Mouse (Mus musculus) kidney, embryonic 15.5 days (tissue): ENCODE data around the gene Mrpl45. TPM values are rescaled to one million over a fixed set of nuclear protein-coding genes. Genes with fewer than 3 reads are reported as not detected.
"Not testable (repeated sequence)": the region's sequence is repeated elsewhere in the genome, so short reads cannot be mapped to it uniquely, and the experiment has no call there.

Experiments used
- ATAC-seq: fragments of 200-750 bp; cut with Nextera tagmentation; replicated peaks from 2 replicates; pipeline ENCODE4 v1.8.0; 2017; ENCODE audit warnings: moderate TSS enrichment; ENCODE audit not compliant: low FRiP score
- H3K27ac ChIP-seq: fragments of 300-500 bp; sonication (generic); 2 replicates; pipeline ENCODE4 v1.5.1; 2015; ENCODE audit warnings: mild to moderate bottlenecking, inconsistent platforms
- H3K27me3 ChIP-seq: fragments of 300-500 bp; sonication (generic); 2 replicates; pipeline ENCODE4 v1.6.1; 2015; ENCODE audit warnings: inconsistent platforms
- H3K36me3 ChIP-seq: fragments of 300-500 bp; sonication (generic); 2 replicates; pipeline ENCODE4 v1.6.1; 2015; ENCODE audit warnings: inconsistent platforms
- H3K4me1 ChIP-seq: fragments of 300-500 bp; sonication (generic); 2 replicates; pipeline ENCODE4 v1.6.1; 2015; ENCODE audit warnings: inconsistent platforms
- H3K4me2 ChIP-seq: fragments of 300-500 bp; sonication (generic); 2 replicates; pipeline ENCODE4 v1.6.1; 2015; ENCODE audit warnings: moderate library complexity, mild to moderate bottlenecking, inconsistent platforms
- H3K4me3 ChIP-seq: fragments of 300-500 bp; sonication (generic); replicated peaks from 2 replicates; pipeline ENCODE4 v1.5.1; 2015; ENCODE audit warnings: mild to moderate bottlenecking, inconsistent platforms
- H3K9ac ChIP-seq: fragments of 300-500 bp; sonication (generic); 2 replicates; pipeline ENCODE4 v1.6.1; 2015; ENCODE audit warnings: mild to moderate bottlenecking, inconsistent platforms
- H3K9me3 ChIP-seq: fragments of 300-500 bp; sonication (generic); replicated peaks from 2 replicates; pipeline ENCODE4 v1.6.1; 2016; ENCODE audit warnings: inconsistent platforms
- WGBS: fragments of 180-500 bp; shearing (Covaris S2); methylation state at CpG from one replicate; pipeline ENCODE4 v1.1.7; 2015; ENCODE audit warnings: mixed read lengths; 5-methylcytosine and 5-hydroxymethylcytosine counted together
- polyA plus RNA-seq: library from polyadenylated mRNA; unstranded; fragments of >200 nt; fragmentation: Nextera tagmentation; extraction: Ambion mirVana; gene quantifications from 2 replicates; pipeline ENCODE4 v1.2.1, GENCODE M21; 2015

Gene Mrpl45
- polyA plus RNA-seq, 1 experiment from 2014 or later = 52.4 TPM

DNA sequence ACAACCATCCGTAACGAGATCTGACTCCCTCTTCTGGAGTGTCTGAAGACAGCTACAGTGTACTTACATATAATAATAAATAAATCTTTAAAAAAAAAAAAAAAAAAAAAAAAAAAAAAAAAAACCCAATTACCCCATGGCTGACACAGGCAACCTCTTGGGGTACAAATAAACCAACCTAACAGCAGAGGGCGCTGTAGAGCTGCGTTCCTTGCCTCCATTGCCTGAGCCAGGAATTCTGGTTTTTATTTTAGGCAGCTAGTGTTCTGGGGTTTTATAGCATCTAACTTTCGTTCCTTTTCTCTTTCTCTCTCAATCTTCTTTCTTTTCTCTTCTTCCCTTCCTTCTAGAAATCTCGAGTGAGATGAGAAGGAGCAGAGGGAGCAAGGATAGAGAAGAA, 42.1 kb downstream of the Mrpl45 start:
- H3K4me1 ChIP-seq, H3K4me2 ChIP-seq, H3K36me3 ChIP-seq, H3K4me3 ChIP-seq, H3K27ac ChIP-seq, ATAC-seq, H3K27me3 ChIP-seq, H3K9me3 ChIP-seq, H3K9ac ChIP-seq: not testable (repeated sequence)
- 17% methylated on average over 4 of the region's 6 CpGs for WGBS

DNA sequence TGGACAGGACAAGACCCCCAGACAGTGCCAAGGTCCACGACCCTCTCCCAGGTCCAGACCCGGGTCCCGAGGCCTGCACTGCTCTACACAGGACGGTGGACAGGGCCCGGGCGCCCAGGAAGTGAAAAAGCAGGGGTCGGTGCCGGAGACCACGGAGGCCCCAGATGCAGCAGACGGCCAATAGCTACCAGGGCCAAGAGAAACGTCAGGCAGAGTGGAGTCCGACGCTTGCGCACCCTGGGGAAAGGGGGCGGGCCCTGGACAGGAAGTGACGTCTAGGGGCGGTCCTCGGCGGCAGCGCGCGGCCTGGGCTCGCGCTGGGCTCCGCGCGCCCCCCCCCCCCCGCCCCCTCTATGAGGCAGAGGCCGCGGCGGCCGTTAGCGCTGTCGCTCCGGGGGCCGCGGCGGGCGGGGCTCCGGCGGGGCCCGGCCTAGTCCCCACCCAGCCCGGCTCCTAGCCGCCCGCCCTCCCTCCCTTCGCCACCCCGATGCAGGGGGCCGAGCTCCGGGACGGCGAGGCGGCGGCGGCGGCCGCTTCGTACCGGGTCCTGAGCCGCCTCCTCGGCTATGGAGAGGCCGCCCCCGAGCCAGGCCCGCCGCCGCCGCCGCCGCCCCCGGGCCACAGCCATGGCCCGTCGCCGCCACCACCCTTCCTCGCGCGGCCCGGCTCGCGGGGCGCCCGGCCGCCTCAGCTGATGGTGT, 46.6 kb downstream of the Mrpl45 start, which contains the start of gene Socs7:
Gene Socs7, plus strand, starts transcription at position 604 of the 701 bp plus-strand sequence.
- Histone ChIP-seq H3K9me3 (no peaks in the 10 kb centered on the region), H3K4me1 (peaks cover 26% of the 10 kb centered on the region), H3K4me2 (peak within 1 kb of the TSS; percentile 92), H3K27ac (peak within 1 kb of the TSS; percentile 88), H3K27me3 (no peaks in the 10 kb centered on the region), H3K36me3 (no peaks in the 10 kb centered on the region), H3K9ac (peak within 1 kb of the TSS; percentile 95), H3K4me3 (peak within 1 kb of the TSS; percentile 97)
- under 1% methylated on average over 54 of the region's 81 CpGs for WGBS
- peak; percentile 97 for ATAC-seq

DNA sequence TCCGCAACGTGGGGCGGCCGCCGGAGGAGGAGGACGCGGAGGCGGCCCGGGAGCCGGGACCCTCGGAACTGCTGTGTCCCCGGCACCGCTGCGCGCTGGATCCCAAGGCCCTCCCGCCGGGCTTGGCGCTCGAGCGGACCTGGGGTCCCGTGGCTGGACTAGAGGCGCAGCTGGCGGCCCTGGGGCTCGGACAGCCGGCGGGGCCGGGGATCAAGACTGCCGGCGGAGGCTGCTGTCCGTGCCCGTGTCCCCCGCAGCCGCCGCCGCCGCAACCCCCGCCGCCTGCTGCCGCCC, 47.1 kb downstream of the Mrpl45 start:
- peak overlapping the region; percentile 95 for H3K9ac ChIP-seq
- H3K27ac ChIP-seq = peak overlapping the region; percentile 88
- no peaks in the 10 kb centered on the region for H3K9me3 ChIP-seq
- ATAC-seq = peak; percentile 52
- H3K36me3 ChIP-seq = no peaks in the 10 kb centered on the region
- peaks cover 26% of the 10 kb centered on the region for H3K4me1 ChIP-seq
- no peaks in the 10 kb centered on the region for H3K27me3 ChIP-seq
- WGBS = under 1% methylated on average over 38 of the region's 39 CpGs
- H3K4me3 ChIP-seq = peak overlapping the region; percentile 97
- H3K4me2 ChIP-seq = peak overlapping the region; percentile 92

DNA sequence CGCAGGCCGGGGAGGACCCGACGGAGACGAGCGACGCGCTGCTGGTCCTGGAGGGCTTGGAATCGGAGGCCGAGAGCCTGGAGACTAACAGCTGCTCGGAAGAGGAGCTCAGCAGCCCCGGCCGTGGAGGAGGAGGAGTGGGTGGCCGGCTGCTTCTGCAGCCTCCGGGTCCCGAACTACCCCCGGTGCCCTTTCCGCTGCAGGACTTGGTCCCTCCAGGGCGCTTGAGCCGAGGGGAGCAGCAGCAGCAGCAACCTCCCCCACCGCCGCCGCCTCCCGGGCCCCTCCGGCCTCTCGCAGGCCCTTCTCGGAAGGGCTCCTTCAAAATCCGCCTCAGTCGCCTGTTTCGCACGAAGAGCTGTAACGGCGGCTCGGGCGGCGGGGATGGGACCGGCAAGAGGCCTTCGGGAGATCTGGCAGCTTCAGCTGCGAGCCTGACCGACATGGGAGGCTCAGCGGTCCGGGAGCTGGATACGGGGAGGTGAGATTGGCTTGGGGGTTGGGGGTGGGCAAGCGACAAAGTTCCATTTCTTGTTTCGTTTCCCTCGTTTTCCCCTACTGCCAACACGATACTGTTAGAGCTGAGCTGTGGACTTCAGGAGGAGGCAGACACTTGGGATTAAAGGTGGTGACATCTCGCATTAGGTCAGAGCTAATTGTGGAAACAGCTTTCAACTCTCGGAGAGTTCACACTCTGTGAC, 47.6 kb downstream of the Mrpl45 start:
- Histone ChIP-seq H3K27ac (peak overlapping the region; percentile 88), H3K4me2 (peak overlapping the region; percentile 92), H3K9me3 (no peaks in the 10 kb centered on the region), H3K4me1 (peaks cover 26% of the 10 kb centered on the region), H3K4me3 (peak overlapping the region; percentile 97), H3K36me3 (peaks cover 3% of the 10 kb centered on the region; the same call in 1 of the 2 replicates), H3K9ac (peak overlapping the region; percentile 95), H3K27me3 (no peaks in the 10 kb centered on the region)
- under 1% methylated on average over 49 of the region's 49 CpGs for WGBS
- peak; percentile 13; the same call in 1 of the 2 replicates for ATAC-seq

DNA sequence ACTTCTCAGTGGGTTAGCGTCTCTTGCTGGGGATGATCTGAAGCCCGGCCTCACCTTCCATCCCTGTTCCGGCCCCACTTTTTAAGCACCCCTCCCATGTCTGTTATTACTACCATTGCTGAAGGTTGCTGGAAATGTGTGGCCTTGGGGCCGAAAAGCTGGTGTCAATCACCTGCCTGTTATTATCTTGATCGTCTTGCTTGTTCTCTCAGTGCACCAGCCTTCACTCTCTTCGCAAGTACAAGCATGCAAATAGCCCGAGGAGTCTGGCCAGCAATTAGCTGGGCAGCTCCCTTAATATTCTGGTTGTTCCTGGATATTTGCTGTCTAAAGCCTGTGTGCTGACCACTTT, 48.1 kb downstream of the Mrpl45 start:
- no peaks in the 10 kb centered on the region for H3K27me3 ChIP-seq
- peaks cover 5% of the 10 kb centered on the region; the same call in 1 of the 2 replicates for H3K36me3 ChIP-seq
- peak overlapping the region; percentile 95 for H3K9ac ChIP-seq
- peaks cover 26% of the 10 kb centered on the region for H3K4me1 ChIP-seq
- H3K9me3 ChIP-seq = no peaks in the 10 kb centered on the region
- WGBS = 1% methylated on average over 7 of the region's 7 CpGs
- H3K27ac ChIP-seq = 0 out of 2 replicates have a peak overlapping the region, but pooled peaks have one; percentile 88
- ATAC-seq = no peak
- H3K4me3 ChIP-seq = peak overlapping the region; percentile 97
- H3K4me2 ChIP-seq = peak overlapping the region; percentile 92

DNA sequence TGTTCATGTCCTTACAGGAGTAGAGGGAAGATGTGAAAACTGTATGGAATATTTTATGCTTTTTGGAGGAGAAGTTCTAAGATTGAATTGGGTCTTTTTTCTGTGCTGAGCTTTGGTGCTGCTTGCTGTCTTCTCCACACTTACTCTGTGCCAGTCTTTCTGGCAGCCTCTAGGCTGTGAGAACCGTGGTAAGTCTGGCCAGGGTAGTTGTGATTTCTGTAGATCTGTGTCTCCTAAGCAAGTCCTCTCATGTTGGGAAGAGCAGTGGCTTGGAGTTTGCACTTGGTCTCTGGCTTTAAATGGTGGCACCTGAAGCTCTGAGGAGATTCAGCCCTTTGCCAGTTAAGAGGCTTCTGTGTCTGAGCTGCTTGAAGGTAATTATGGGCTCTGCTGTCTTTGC, 50.0 kb downstream of the Mrpl45 start:
- H3K4me2 ChIP-seq = no peak overlapping the region
- H3K36me3 ChIP-seq = peaks cover 5% of the 10 kb centered on the region; the same call in 1 of the 2 replicates
- 63% methylated on average over 1 of the region's 1 CpGs for WGBS

DNA sequence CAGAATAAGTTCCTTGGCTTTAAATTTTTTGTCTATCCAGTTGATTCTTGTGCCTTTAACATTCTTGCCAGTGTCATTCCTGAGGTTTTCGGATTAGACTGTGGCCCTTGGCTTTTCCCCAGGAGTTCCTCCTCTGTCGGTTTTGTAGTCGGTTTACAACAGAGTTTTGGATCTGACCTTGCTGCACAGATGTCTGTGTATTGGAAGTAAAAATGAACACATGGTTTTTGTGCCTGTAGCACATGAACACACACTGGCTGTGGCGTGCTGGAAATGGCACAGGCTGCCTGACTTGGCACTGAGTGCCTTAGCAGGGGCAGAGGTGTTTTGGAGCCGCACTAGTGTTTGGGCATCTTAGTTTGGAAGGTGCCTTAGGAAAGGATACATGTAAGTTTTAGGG, 53.0 kb downstream of the Mrpl45 start:
- Histone ChIP-seq H3K4me1 (peaks cover 21% of the 10 kb centered on the region), H3K4me2 (no peak overlapping the region), H3K9me3 (no peaks in the 10 kb centered on the region), H3K27me3 (no peaks in the 10 kb centered on the region), H3K27ac (no peak overlapping the region), H3K4me3 (no peak overlapping the region), H3K36me3 (peaks cover 11% of the 10 kb centered on the region), H3K9ac (no peak overlapping the region)
- no peak for ATAC-seq
- 89% methylated on average over 5 of the region's 5 CpGs for WGBS

More for the DNA sequence above, 50.0 kb downstream of the Mrpl45 start:
- Histone ChIP-seq H3K27me3 (no peaks in the 10 kb centered on the region), H3K4me1 (peaks cover 26% of the 10 kb centered on the region), H3K27ac (no peak overlapping the region), H3K4me3 (no peak overlapping the region), H3K9me3 (no peaks in the 10 kb centered on the region), H3K9ac (no peak overlapping the region)
- ATAC-seq = no peak

DNA sequence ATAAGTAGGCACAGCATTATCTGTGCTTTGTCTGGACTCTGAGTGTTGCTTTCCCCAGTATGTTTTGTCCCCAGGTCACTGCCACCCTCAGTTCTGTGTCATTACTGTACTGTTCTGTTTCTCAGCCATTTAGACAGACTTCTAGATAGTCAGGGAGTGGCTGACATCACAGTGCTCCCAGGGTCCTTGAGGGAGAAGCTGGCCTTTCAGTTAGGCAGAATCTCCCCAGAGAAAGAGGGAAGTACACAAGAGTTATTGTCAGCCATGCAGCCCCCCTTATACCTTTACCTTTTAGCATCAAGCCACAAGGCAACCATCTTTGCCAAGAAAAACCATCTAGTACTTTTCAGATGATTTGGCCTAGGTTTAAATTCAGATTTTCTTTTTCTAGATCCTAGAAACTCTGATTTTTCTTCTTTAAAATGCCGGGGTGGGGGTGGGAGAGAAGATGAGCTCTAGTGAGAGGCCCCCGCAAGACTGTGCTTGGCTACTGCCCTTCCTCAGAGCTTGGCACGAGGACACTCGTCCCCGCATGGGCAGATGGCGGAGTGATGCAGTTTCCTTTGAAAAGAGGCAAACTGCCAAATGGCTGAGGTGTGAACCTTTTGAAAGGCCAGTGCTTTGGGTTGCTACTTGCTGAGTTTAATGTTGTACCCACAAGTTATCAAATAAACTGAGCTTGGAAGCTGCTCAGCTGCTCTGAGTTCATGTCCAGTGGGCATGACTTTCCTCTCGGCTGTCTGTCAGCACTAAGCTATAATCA, 55.0 kb downstream of the Mrpl45 start:
- WGBS = 56% methylated on average over 7 of the region's 7 CpGs
- no peaks in the 10 kb centered on the region for H3K9me3 ChIP-seq
- no peak overlapping the region for H3K4me2 ChIP-seq
- peaks cover under 1% of the 10 kb centered on the region for H3K4me1 ChIP-seq
- H3K27me3 ChIP-seq = no peaks in the 10 kb centered on the region
- H3K36me3 ChIP-seq = peaks cover 27% of the 10 kb centered on the region
- H3K9ac ChIP-seq = no peak overlapping the region
- no peak overlapping the region for H3K4me3 ChIP-seq
- no peak overlapping the region for H3K27ac ChIP-seq
- ATAC-seq = no peak

DNA sequence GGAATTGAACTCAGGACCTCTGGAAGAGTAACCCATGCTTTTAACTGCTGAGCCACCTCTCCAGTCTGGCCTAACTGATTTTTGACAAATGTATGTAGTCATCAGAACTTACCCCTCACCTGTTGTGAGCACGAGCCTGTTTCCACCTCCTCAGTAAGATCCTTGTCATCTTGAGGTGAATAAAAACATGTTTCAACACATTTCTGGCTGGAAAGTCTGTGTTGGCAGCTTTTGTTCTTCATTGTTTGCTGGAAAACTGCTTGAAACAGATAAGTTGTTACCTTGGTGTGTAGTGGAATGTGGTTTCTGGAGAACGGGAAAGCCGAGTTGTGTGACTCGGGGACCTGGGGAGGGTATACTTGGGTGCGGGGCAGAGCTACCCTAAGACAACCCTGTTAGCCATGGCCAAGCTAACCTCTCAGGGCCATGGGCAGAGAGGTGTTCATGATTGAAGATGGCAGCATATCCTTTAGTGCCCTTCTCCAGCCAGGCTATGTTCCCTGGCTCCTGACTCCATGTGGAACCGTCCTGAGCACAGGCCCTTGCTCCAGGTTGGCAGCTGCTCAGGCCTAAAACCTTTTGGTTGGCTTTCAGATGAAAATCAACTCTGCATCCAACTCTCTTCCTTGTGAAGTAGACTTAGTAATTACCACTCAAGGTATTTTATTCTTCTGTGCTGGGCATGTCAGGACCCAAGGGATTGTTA, 56.8 kb downstream of the Mrpl45 start:
- H3K9me3 ChIP-seq = no peaks in the 10 kb centered on the region
- no peaks in the 10 kb centered on the region for H3K27me3 ChIP-seq
- no peak for ATAC-seq
- WGBS = 89% methylated on average over 6 of the region's 6 CpGs
- no peaks in the 10 kb centered on the region for H3K4me1 ChIP-seq
- no peak overlapping the region for H3K4me3 ChIP-seq
- no peak overlapping the region for H3K4me2 ChIP-seq
- no peak overlapping the region for H3K9ac ChIP-seq
- H3K36me3 ChIP-seq = peaks cover 43% of the 10 kb centered on the region
- no peak overlapping the region for H3K27ac ChIP-seq

DNA sequence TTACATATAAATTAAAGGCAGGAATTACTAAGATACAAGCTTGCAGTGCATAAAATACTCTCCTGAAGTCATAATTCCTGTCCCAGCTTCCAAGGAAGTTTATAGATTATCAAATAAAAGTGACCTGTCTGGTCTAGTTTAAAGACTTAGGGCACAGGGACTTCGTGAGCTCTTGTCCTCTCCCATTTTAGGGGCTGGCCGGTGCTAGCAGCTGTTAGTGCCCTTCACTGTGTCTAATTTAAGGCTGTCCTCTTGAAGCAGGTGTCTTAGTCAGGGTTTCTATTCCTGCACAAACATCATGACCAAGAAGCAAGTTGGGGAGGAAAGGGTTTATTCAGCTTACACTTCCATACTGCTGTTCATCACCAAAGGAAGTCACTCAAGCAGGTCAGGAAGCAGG, 57.9 kb downstream of the Mrpl45 start:
- Histone ChIP-seq H3K4me3 (no peak overlapping the region), H3K4me1 (no peaks in the 10 kb centered on the region), H3K27ac (no peak overlapping the region), H3K27me3 (no peaks in the 10 kb centered on the region), H3K9me3 (no peaks in the 10 kb centered on the region), H3K36me3 (peaks cover 49% of the 10 kb centered on the region), H3K4me2 (no peak overlapping the region), H3K9ac (no peak overlapping the region)
- ATAC-seq = no peak
- WGBS = 75% methylated on average over 2 of the region's 2 CpGs
